8 mouse cellular contexts compared by ENCODE assay signal in the genomic region with DNA sequence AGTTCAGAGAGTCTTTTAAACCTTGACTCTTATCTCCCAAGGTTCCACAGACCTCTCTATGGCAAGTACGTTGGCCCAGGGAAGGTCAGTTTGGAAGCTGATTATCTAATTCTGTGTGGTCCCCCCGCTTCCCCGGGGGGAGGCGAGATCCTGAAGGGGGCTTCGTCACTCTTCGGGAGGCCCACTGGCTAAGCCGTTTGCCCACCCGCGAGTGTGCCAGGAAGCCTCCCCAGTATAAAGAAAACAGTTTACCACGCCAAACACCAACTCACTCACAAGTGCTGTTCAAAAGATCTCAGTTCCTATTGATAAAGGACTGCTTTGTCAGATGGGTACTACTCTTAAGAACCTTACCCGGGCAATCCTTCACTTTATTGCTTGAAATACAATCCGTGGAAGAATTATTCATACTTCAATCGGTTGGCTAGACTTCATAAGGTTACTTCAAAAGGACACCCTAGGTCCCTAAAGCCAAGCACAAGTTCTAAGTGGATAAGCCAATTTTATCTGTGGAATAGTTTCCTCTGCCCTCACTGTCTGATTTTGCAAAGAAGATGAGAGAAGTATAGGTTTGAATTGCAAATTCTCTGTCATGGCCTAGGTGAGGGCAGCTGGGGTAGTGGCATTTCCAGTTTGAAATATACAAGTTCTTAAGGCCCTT.
DNase-seq lines count a peak whose midpoint lies in the region; ATAC-seq and TF ChIP-seq lines count a peak whose summit lies in the region.

No protein-coding gene starts in this region.

- no peak overlapping the region for H3K9ac ChIP-seq in heart, embryonic 12.5 days
- no peak overlapping the region for H3K9ac ChIP-seq in forebrain, embryonic 16.5 days (replicated peaks; ENCODE audit: low read depth, low read length)
- no peak overlapping the region for H3K9ac ChIP-seq in liver, embryonic 16.5 days (ENCODE audit: low read depth, low read length)

- peaks cover 21% of the 10 kb centered on the region for H3K4me1 ChIP-seq in heart, embryonic 12.5 days (replicated peaks)
- H3K4me1 ChIP-seq in E14TG2a.4 (replicated peaks; ENCODE audit: low read depth, low read length) = peaks cover 54% of the 10 kb centered on the region
- peaks cover 15% of the 10 kb centered on the region for H3K4me1 ChIP-seq in forebrain, embryonic 16.5 days (replicated peaks; ENCODE audit: control insufficient read depth, insufficient read depth, low read length)
- H3K4me1 ChIP-seq in liver, embryonic 16.5 days (ENCODE audit: control insufficient read depth, low read depth, low read length) = no peaks in the 10 kb centered on the region; the same call in 1 of the 2 replicates

- H3K27me3 ChIP-seq in heart, embryonic 12.5 days (replicated peaks) = peaks cover 20% of the 10 kb centered on the region
- H3K27me3 ChIP-seq in E14TG2a.4 (ENCODE audit: insufficient read depth, low read length) = 0 out of 2 replicates have a peak, but pooled peaks cover 3% of the 10 kb centered on the region
- no peaks in the 10 kb centered on the region; the same call in 1 of the 2 replicates for H3K27me3 ChIP-seq in forebrain, embryonic 16.5 days (replicated peaks; ENCODE audit: control insufficient read depth, insufficient read depth, low read length)
- peaks cover 30% of the 10 kb centered on the region for H3K27me3 ChIP-seq in liver, embryonic 16.5 days (ENCODE audit: control insufficient read depth, insufficient read depth, low read depth, low read length)

- no peak for ATAC-seq in heart, embryonic 12.5 days (ENCODE audit: insufficient number of reproducible peaks, low FRiP score)
- no peak for ATAC-seq in forebrain, embryonic 16.5 days
- ATAC-seq in liver, embryonic 16.5 days (ENCODE audit: low read depth) = no peak

- peak overlapping the region; percentile 94 for H3K4me2 ChIP-seq in heart, embryonic 12.5 days
- H3K4me2 ChIP-seq in forebrain, embryonic 16.5 days (ENCODE audit: low read length) = peak overlapping the region; percentile 67
- peak overlapping the region; percentile 60 for H3K4me2 ChIP-seq in liver, embryonic 16.5 days (ENCODE audit: low read depth, low read length)

- no peak for DNase-seq in heart, postnatal 4 days
- no peak for DNase-seq in thymus, postnatal 25 days
- no peak for DNase-seq in embryo, embryonic 9.5 days (ENCODE audit: extremely low spot score)
- no peak for DNase-seq in spleen, postnatal 4 days (ENCODE audit: low spot score in 2 of 2)

- no peaks in the 10 kb centered on the region for H3K9me3 ChIP-seq in heart, embryonic 12.5 days (replicated peaks)
- H3K9me3 ChIP-seq in E14TG2a.4 (ENCODE audit: low read length) = no peaks in the 10 kb centered on the region
- H3K9me3 ChIP-seq in forebrain, embryonic 16.5 days (ENCODE audit: control insufficient read depth, low read length) = no peaks in the 10 kb centered on the region
- H3K9me3 ChIP-seq in liver, embryonic 16.5 days (replicated peaks; ENCODE audit: control insufficient read depth, low read length) = no peaks in the 10 kb centered on the region

- no peaks in the 10 kb centered on the region for H3K36me3 ChIP-seq in heart, embryonic 12.5 days
- peaks cover 17% of the 10 kb centered on the region; the same call in 1 of the 2 replicates for H3K36me3 ChIP-seq in E14TG2a.4 (ENCODE audit: insufficient read depth, low read length)
- no peaks in the 10 kb centered on the region for H3K36me3 ChIP-seq in forebrain, embryonic 16.5 days (ENCODE audit: control insufficient read depth, insufficient read depth)
- H3K36me3 ChIP-seq in liver, embryonic 16.5 days (ENCODE audit: control insufficient read depth, insufficient read depth) = no peaks in the 10 kb centered on the region

- no peak overlapping the region for H3K27ac ChIP-seq in heart, embryonic 12.5 days (ENCODE audit: poor library complexity, severe bottlenecking)
- no peak overlapping the region for H3K27ac ChIP-seq in forebrain, embryonic 16.5 days (ENCODE audit: low read length)
- peak overlapping the region; percentile 30; the same call in 1 of the 2 replicates for H3K27ac ChIP-seq in liver, embryonic 16.5 days (ENCODE audit: low read length)

- 17% methylated on average over 13 of the region's 13 CpGs for WGBS in heart, embryonic 12.5 days
- WGBS in forebrain, embryonic 16.5 days = 4% methylated on average over 13 of the region's 13 CpGs
- 24% methylated on average over 13 of the region's 13 CpGs for WGBS in liver, embryonic 16.5 days (ENCODE audit: insufficient replicate concordance)

- H3K4me3 ChIP-seq in heart, embryonic 12.5 days = peak overlapping the region; percentile 65
- peak overlapping the region; percentile 85 for H3K4me3 ChIP-seq in E14TG2a.4 (replicated peaks; ENCODE audit: low read length)
- no peak overlapping the region; the same call in 1 of the 2 replicates for H3K4me3 ChIP-seq in forebrain, embryonic 16.5 days (replicated peaks; ENCODE audit: low read length)
- H3K4me3 ChIP-seq in liver, embryonic 16.5 days (ENCODE audit: low read depth, low read length) = peak overlapping the region; percentile 65

- no peak for TF ChIP-seq CTCF in E14TG2a.4 (conservative IDR thresholded peaks at IDR 0.05; ENCODE audit: low read length)
